Comparison of ENCODE assay signal across 9 mouse cellular contexts in genomic region chr19:32102294-32102975, GRCm38 (mm10). TPM values are rescaled to one million over a fixed set of nuclear protein-coding genes. Genes with fewer than 3 reads are reported as not detected.
DNase-seq lines count a peak whose midpoint lies in the region; ATAC-seq and TF ChIP-seq lines count a peak whose summit lies in the region.
"Had no signal": no experiment of that assay in that cellular context is flagged by ENCODE, and none has a peak within 500 bp of the region (broad histone marks: within the 10 kb centered on the region; RNA-seq: fewer than 3 reads in every experiment).

No protein-coding gene starts in this region.

- TF ChIP-seq CTCF in lung, embryonic 14.5 days (IDR thresholded peaks at IDR 0.05; ENCODE audit: low read depth): no peak

- ATAC-seq in lung, embryonic 14.5 days (ENCODE audit: insufficient read depth): no peak
- peak; percentile 47; the same call in 1 of the 2 replicates for ATAC-seq in hindbrain, embryonic 13.5 days (ENCODE audit: low FRiP score)
- peak; percentile 64; the same call in 1 of the 2 replicates for ATAC-seq in neural tube, embryonic 12.5 days (ENCODE audit: low FRiP score, low read depth)

- WGBS in heart, embryonic 10.5 days: 24% methylated on average over 18 of the region's 18 CpGs
- 21% methylated on average over 18 of the region's 18 CpGs for WGBS in lung, embryonic 14.5 days
- 19% methylated on average over 18 of the region's 18 CpGs for WGBS in hindbrain, embryonic 13.5 days
- WGBS in neural tube, embryonic 12.5 days: 26% methylated on average over 18 of the region's 18 CpGs

- peak overlapping the region; percentile 64; the same call in 1 of the 2 replicates for H3K27ac ChIP-seq in heart, embryonic 10.5 days
- H3K27ac ChIP-seq in lung, embryonic 14.5 days (ENCODE audit: low read depth): no peak overlapping the region
- peak overlapping the region; percentile 76 for H3K27ac ChIP-seq in hindbrain, embryonic 13.5 days
- no peak overlapping the region for H3K27ac ChIP-seq in neural tube, embryonic 12.5 days

- H3K4me2 ChIP-seq in lung, embryonic 14.5 days: peak overlapping the region; percentile 23; the same call in 1 of the 2 replicates
- peak overlapping the region; percentile 64 for H3K4me2 ChIP-seq in hindbrain, embryonic 13.5 days
- H3K4me2 ChIP-seq in neural tube, embryonic 12.5 days (replicated peaks): peak overlapping the region; percentile 59

- DNase-seq in heart, embryonic 10.5 days (ENCODE audit: low spot score): no peak
- DNase-seq in heart, adult 18-20 months: no peak
- no peak for DNase-seq in lung, embryonic 14.5 days
- no peak for DNase-seq in lung, postnatal 36 days
- no peak for DNase-seq in layer of hippocampus, adult 8-10 months (ENCODE audit: low spot score in 2 of 2)
- DNase-seq in left cerebral cortex, adult 11 months (ENCODE audit: low spot score): no peak
- DNase-seq: kidney, postnatal 25 days had no signal

- no peaks in the 10 kb centered on the region for H3K36me3 ChIP-seq in heart, embryonic 10.5 days
- no peaks in the 10 kb centered on the region for H3K36me3 ChIP-seq in lung, embryonic 14.5 days (ENCODE audit: insufficient read depth)
- H3K36me3 ChIP-seq in hindbrain, embryonic 13.5 days: no peaks in the 10 kb centered on the region
- H3K36me3 ChIP-seq in neural tube, embryonic 12.5 days: no peaks in the 10 kb centered on the region

- H3K27me3 ChIP-seq in heart, embryonic 10.5 days (ENCODE audit: insufficient read depth, poor library complexity, severe bottlenecking): no peaks in the 10 kb centered on the region
- H3K27me3 ChIP-seq in lung, embryonic 14.5 days (ENCODE audit: insufficient read depth, low read length): no peaks in the 10 kb centered on the region
- no peaks in the 10 kb centered on the region; the same call in 1 of the 2 replicates for H3K27me3 ChIP-seq in hindbrain, embryonic 13.5 days
- H3K27me3 ChIP-seq in neural tube, embryonic 12.5 days (replicated peaks): no peaks in the 10 kb centered on the region

- H3K4me1 ChIP-seq in heart, embryonic 10.5 days: peaks cover 39% of the 10 kb centered on the region
- H3K4me1 ChIP-seq in lung, embryonic 14.5 days (ENCODE audit: insufficient read depth): no peaks in the 10 kb centered on the region; the same call in 1 of the 2 replicates
- peaks cover 14% of the 10 kb centered on the region for H3K4me1 ChIP-seq in hindbrain, embryonic 13.5 days (replicated peaks)
- peaks cover 5% of the 10 kb centered on the region for H3K4me1 ChIP-seq in neural tube, embryonic 12.5 days

- H3K9me3 ChIP-seq in heart, embryonic 10.5 days: no peaks in the 10 kb centered on the region
- no peaks in the 10 kb centered on the region for H3K9me3 ChIP-seq in lung, embryonic 14.5 days (ENCODE audit: low read depth, low read length)
- H3K9me3 ChIP-seq in hindbrain, embryonic 13.5 days: no peaks in the 10 kb centered on the region
- H3K9me3 ChIP-seq in neural tube, embryonic 12.5 days: no peaks in the 10 kb centered on the region

- H3K4me3 ChIP-seq in heart, embryonic 10.5 days: peak overlapping the region; percentile 44
- no peak overlapping the region for H3K4me3 ChIP-seq in lung, embryonic 14.5 days (ENCODE audit: low read depth, low read length)
- peak overlapping the region; percentile 44 for H3K4me3 ChIP-seq in hindbrain, embryonic 13.5 days
- H3K4me3 ChIP-seq in neural tube, embryonic 12.5 days: peak overlapping the region; percentile 24

- H3K9ac ChIP-seq in lung, embryonic 14.5 days: no peak overlapping the region
- H3K9ac ChIP-seq in hindbrain, embryonic 13.5 days: peak overlapping the region; percentile 76
- 0 out of 2 replicates have a peak overlapping the region, but pooled peaks have one; percentile 47 for H3K9ac ChIP-seq in neural tube, embryonic 12.5 days

RNA-seq across cellular contexts. Expression of gene Asah2, which starts 5.6 kb away (rescaled TPM):
- polyA plus RNA-seq in heart, embryonic 10.5 days (2016; fragmentation: Nextera tagmentation; extraction: Ambion mirVana): 1.6 and 2.9 TPM in 2 replicates
- total RNA-seq in heart, adult 18-20 months (2021): 10 to 100 TPM; 14.8 to 15.2 TPM
- 1.8 and 2.6 TPM in 2 replicates for polyA plus RNA-seq in lung, embryonic 14.5 days (2014; fragmentation: Nextera tagmentation; extraction: Ambion mirVana)
- 0.79 and 1.7 TPM in 2 replicates for polyA plus RNA-seq in hindbrain, embryonic 13.5 days (2015; fragmentation: Nextera tagmentation; extraction: Ambion mirVana)
- 0.72 and 0.77 TPM in 2 replicates for polyA plus RNA-seq in neural tube, embryonic 12.5 days (2016; fragmentation: Nextera tagmentation; extraction: Ambion mirVana)
- total RNA-seq in layer of hippocampus, adult 8-10 months (2022): 10 to 100 TPM in 2 of 4 experiments, 1 to 10 TPM in 2; 8.7 to 11.6 (median 10.3) TPM

Comparison
In these comparisons a context has a peak if more than half of its experiments do, and no peak if none do; other contexts are left out.
1. H3K27ac ChIP-seq: peak in heart, embryonic 10.5 days (single experiment) and hindbrain, embryonic 13.5 days (single experiment); none in lung, embryonic 14.5 days (single experiment) and neural tube, embryonic 12.5 days (single experiment).
2. Peak in every context shown above with its lines, with median percentiles within 50 percentile points of each other: H3K4me2 ChIP-seq.